Mouse (Mus musculus): ENCODE results near the gene Terf2.

GRCm38 (mm10) chr8:107133881-107134280 lies 37.5 kb upstream of the Terf2 start:
- TF ChIP-seq POLR2A (IDR thresholded peaks at IDR 0.05; ENCODE audit: low read depth, low read length) = no peak
- no peak for TF ChIP-seq CTCF (IDR thresholded peaks at IDR 0.05; ENCODE audit: extremely low read depth, insufficient read depth, insufficient read length, insufficient replicate concordance)

Data from spleen, adult 2 months (tissue).